Mouse (Mus musculus) lung, postnatal 0 days (tissue): ENCODE data around the gene Aqr. TPM values are rescaled to one million over a fixed set of nuclear protein-coding genes. Genes with fewer than 3 reads are reported as not detected.

ENCODE experiments used
- ATAC-seq: fragments of 200-750 bp; cut with Nextera tagmentation; 2 replicates; pipeline ENCODE4 v1.8.0; 2017; ENCODE audit warnings: moderate library complexity
- DNase-seq: peaks from one replicate; pipeline ENCODE4 v3.0.0-alpha.2; 2016; ENCODE audit warnings: low spot score
- H3K27ac ChIP-seq: fragments of 300-500 bp; sonication (generic); 2 replicates; pipeline ENCODE4 v1.5.1; 2014; ENCODE audit warnings: antibody characterized with exemption, mild to moderate bottlenecking, low read length, mixed read lengths
- H3K27me3 ChIP-seq: fragments of 300-500 bp; sonication (generic); replicated peaks from 2 replicates; pipeline ENCODE4 v1.6.1; 2014; ENCODE audit warnings: low read length, mixed read lengths; ENCODE audit not compliant: insufficient read depth
- H3K36me3 ChIP-seq: fragments of 300-500 bp; sonication (generic); 2 replicates; pipeline ENCODE4 v1.6.1; 2014; ENCODE audit warnings: low read length, mixed read lengths; ENCODE audit not compliant: insufficient read depth
- H3K4me1 ChIP-seq: fragments of 300-500 bp; sonication (generic); 2 replicates; pipeline ENCODE4 v1.6.1; 2014; ENCODE audit warnings: antibody characterized with exemption, low read depth, low read length, mixed read lengths; ENCODE audit not compliant: insufficient read depth
- H3K4me2 ChIP-seq: fragments of 300-500 bp; sonication (generic); replicated peaks from 2 replicates; pipeline ENCODE4 v1.6.1; 2014; ENCODE audit warnings: low read depth, mild to moderate bottlenecking, low read length, moderate library complexity, mixed read lengths
- H3K4me3 ChIP-seq: fragments of 300-500 bp; sonication (generic); 2 replicates; pipeline ENCODE4 v1.5.1; 2014; ENCODE audit warnings: low read depth, low read length
- H3K9ac ChIP-seq: fragments of 300-500 bp; sonication (generic); replicated peaks from 2 replicates; pipeline ENCODE4 v1.6.1; 2014; ENCODE audit warnings: low read depth, mild to moderate bottlenecking
- H3K9me3 ChIP-seq: fragments of 300-500 bp; sonication (generic); 2 replicates; pipeline ENCODE4 v1.6.1; 2016; ENCODE audit warnings: low read length, mixed read lengths
- CTCF ChIP-seq: IDR thresholded peaks from 2 replicates; pipeline ENCODE4 v1.5.1; 2016; ENCODE audit warnings: antibody characterized with exemption, mild to moderate bottlenecking
- EP300 ChIP-seq: IDR thresholded peaks from 2 replicates; pipeline ENCODE4 v1.6.1; 2016; ENCODE audit warnings: antibody characterized with exemption, mild to moderate bottlenecking, control low read depth
- WGBS: fragments of 180-500 bp; shearing (Covaris S2); extraction: QIAGEN DNeasy Blood & Tissue Kit; methylation state at CpG from one replicate; pipeline ENCODE4 v1.1.7; 2014; 5-methylcytosine and 5-hydroxymethylcytosine counted together
- microRNA-seq: library from miRNA; unstranded; fragments of <30 nt; microRNA quantifications from one replicate; pipeline ENCODE4, GENCODE M21; 2016
- polyA plus RNA-seq: library from polyadenylated mRNA; unstranded; fragments of >200 nt; fragmentation: Nextera tagmentation; extraction: Ambion mirVana; gene quantifications from 2 replicates; pipeline ENCODE4 v1.2.1, GENCODE M21; 2015

Aqr gene
- polyA plus RNA-seq, 1 experiment from 2014 or later, result 23.3 TPM

DNA sequence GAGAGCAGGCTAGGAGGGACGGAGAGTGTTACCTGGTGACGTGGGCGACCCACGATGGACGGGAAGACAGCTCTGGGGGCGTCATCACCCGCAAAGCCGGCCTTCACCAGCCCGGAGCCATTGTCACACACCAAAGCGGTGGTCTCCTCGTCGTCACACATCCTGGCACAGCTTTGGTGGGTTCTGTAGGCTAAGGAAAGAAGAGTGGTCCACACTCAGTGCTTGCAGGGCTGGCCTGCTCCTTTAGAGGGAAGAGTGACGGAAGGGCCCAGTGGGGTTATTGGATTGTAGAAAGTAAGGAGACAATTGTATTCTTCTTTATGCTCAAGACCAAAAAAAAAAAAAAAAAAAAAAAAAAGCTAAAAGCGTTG, 135.0 kb downstream of the Aqr start:
- Histone ChIP-seq H3K4me2 (no peak overlapping the region), H3K27me3 (no peaks in the 10 kb centered on the region), H3K4me1 (no peaks in the 10 kb centered on the region), H3K27ac (no peak overlapping the region), H3K36me3 (no peaks in the 10 kb centered on the region), H3K9me3 (no peaks in the 10 kb centered on the region), H3K9ac (no peak overlapping the region), H3K4me3 (no peak overlapping the region)
- 85% methylated on average over 14 of the region's 14 CpGs for WGBS
- DNase-seq (no peak), ATAC-seq (no peak)
- TF ChIP-seq EP300 (no peak), CTCF (no peak)

Small RNAs within 50 kb of the gene (microRNA-seq; reads per million reads assigned to microRNA genes)
- 0.73 reads per million for gene Mir7002

Other genes starting within 250 kb of the Aqr start
- gene Gjd2, start 173.4 kb downstream of the Aqr start, polyA plus RNA-seq, result not detected in 2 replicates
- 170 and 194 TPM in 2 replicates for gene Actc1, start 133.5 kb downstream of the Aqr start, polyA plus RNA-seq
- 2.3 and 2.5 TPM in 2 replicates for gene Zfp770, start 14.4 kb upstream of the Aqr start, polyA plus RNA-seq